Mouse (Mus musculus): ENCODE measurements around the gene Olfr1438-ps1.
A peak's percentile ranks its signal among the peaks of the same experiment; 100 is the strongest.
"Not testable (repeated sequence)": the region's sequence is repeated elsewhere in the genome, so short reads cannot be mapped to it uniquely, and the experiment has no call there.

Gene Olfr1438-ps1

DNA sequence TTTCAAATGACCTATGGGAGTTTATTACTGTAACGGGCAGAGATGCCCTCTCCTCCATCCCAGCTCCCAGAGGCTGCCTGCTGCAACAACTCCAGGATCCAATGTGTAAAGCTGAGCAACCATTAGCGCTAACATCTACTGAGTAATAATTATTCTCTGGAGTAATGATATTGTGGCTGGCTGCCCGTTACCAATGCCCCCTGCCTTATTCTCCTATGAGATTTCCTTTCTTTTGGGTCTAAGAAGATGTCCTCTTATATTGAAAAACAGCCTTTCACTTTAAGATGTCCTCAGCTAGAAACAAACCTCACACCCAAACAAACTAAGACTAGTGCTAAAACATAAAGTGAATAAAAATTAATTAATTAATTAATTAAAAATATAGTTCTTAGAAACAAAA is at the start of gene Olfr1438-ps1:
Gene Olfr1438-ps1 (minus strand): TSS at position 101 of the 400 bp plus-strand sequence.
- no peak for DNase-seq (ENCODE audit: low spot score in 2 of 2)

DNA sequence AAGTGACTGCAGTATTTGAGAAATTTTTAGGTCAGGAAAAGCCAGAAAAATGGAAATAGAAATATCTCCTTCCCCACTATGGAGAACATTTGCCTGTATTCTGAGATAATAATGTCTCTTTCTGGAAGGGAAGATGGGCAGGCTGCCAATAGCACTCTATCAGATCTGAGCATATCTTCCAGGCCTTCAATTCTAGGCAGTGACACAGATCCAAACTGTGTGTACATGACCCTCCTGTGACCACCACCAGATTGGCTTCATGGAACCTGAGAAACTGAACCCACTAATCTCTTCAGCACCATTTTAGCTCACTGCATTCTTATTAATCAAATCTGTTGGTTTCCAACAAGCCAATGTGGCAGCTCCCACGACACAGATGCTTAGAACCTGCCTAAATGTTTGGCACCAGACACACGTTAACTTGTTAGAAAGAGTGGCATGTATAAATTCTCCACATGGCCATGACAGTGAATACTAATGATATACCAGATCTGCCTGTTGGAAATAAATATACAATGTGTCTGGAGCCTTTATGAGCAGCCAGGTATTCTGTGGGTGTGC is 38.8 kb upstream of the Olfr1438-ps1 start:
- peak; percentile 41 to 44 for DNase-seq (ENCODE audit: low spot score in 2 of 2)

GRCm38 (mm10) chr19:12373004-12373403 is 37.3 kb upstream of the Olfr1438-ps1 start:
- DNase-seq (ENCODE audit: low spot score in 2 of 2), result no peak

DNA sequence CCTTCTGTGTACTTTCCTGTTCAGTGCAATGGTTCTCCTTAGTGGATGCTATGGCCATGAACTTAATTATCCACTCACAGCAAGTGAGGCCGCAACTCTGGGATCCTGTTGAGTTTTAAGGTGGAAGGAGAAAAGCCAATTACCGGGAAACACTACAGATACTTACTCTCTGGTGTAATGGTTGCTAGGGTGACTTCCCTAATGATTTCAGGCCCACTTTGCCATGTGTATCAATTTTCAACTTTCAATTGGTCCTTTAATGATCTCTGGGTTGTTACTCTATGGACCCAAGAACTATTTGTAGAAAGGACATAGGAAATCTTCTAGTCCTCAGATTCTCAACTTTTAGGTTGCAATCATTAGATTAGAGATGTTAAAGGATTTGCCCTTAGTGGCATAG is 10.7 kb downstream of the Olfr1438-ps1 start, which contains the start of gene Olfr1437:
Gene Olfr1437 (minus strand): TSS at position 101 of the 400 bp plus-strand sequence.
- no peak for DNase-seq (ENCODE audit: low spot score in 2 of 2)

- DNase-seq (ENCODE audit: low spot score in 2 of 2), result not testable (repeated sequence)
Observed at GRCm38 (mm10) chr19:12299030-12299429, 36.7 kb downstream of the Olfr1438-ps1 start, which contains the start of gene Olfr1436. Gene Olfr1436, minus strand, starts transcription at chr19:12299130.

DNA sequence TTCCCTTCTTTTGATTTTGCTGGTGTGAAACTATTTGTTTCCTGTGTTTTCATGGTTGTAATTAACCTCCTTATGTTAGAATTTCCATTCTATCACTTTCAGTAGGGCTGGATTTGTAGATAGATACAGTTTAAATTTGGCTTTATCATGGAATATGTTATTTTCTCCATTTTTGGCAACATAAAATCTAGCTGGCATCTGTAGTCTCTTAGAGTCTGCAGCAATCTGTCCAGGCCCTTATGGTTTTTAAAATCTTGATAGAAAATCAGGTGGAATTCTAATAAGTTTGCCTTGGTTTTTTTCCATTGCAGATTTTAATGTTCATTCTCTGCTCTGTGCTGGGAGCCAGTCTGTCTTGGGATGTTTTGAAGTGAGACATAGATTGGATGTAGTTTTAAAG is 42.7 kb downstream of the Olfr1438-ps1 start:
- DNase-seq (ENCODE audit: low spot score in 2 of 2), result peak in 1 of 2 experiments; percentile 17

DNA sequence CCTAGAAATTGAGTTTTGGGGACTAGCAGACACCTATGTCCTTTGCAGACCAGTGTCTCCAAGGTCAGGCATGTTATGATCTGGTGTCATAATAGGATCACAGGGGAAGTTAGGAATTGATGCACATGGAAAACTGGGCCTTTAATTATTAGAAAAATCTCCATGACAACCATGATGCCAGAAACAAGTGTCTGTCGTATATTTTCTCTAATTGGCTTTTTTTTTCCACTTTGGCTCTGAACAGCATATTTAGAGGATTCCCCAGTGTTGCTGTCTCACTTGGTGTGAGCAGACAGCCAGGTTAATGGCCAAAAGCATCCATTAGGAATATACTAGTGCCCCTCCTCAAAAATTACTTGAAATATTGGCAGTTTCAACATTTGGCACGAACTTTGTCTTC is 56.2 kb downstream of the Olfr1438-ps1 start, which contains the start of gene Olfr1434:
Gene Olfr1434 (plus strand): TSS at position 301 of the 400 bp plus-strand sequence.
- no peak for DNase-seq (ENCODE audit: low spot score in 2 of 2)
